Mouse (Mus musculus): ENCODE results near the gene Fank1. TPM values are rescaled to one million over a fixed set of nuclear protein-coding genes. Genes with fewer than 3 reads are reported as not detected.

Fank1 gene
- polyA plus RNA-seq, 1 experiment, result 0.09 TPM

- no peak overlapping the region for H3K27ac ChIP-seq (ENCODE audit: insufficient read depth, low read depth, low read length)
- no peak overlapping the region for H3K4me3 ChIP-seq (ENCODE audit: insufficient read depth, low read depth, low read length)
- H3K4me1 ChIP-seq (ENCODE audit: control insufficient read depth, insufficient read depth, low read length), result no peaks in the 10 kb centered on the region
- H3K27me3 ChIP-seq (replicated peaks; ENCODE audit: control insufficient read depth, insufficient read depth, low read length), result no peaks in the 10 kb centered on the region
- 91% methylated on average over 3 of the region's 3 CpGs for WGBS
- no peaks in the 10 kb centered on the region for H3K36me3 ChIP-seq (ENCODE audit: control insufficient read depth, insufficient read depth, low read length)
- no peak for TF ChIP-seq CTCF (conservative IDR thresholded peaks at IDR 0.05; ENCODE audit: insufficient read depth, insufficient read length, low read depth, low read length)
- no peak for TF ChIP-seq POLR2A (IDR thresholded peaks at IDR 0.05; ENCODE audit: low read depth, low read length)
- DNase-seq, result no peak
Observed at GRCm38 (mm10) chr7:133911881-133912280, 135.2 kb downstream of the Fank1 start.

- H3K27me3 ChIP-seq (replicated peaks; ENCODE audit: control insufficient read depth, insufficient read depth, low read length), result no peaks in the 10 kb centered on the region
- no peak overlapping the region for H3K4me3 ChIP-seq (ENCODE audit: insufficient read depth, low read depth, low read length)
- DNase-seq, result no peak
- WGBS, result 88% methylated on average over 9 of the region's 9 CpGs
- no peaks in the 10 kb centered on the region for H3K4me1 ChIP-seq (ENCODE audit: control insufficient read depth, insufficient read depth, low read length)
- H3K27ac ChIP-seq (ENCODE audit: insufficient read depth, low read depth, low read length), result no peak overlapping the region
- no peaks in the 10 kb centered on the region for H3K36me3 ChIP-seq (ENCODE audit: control insufficient read depth, insufficient read depth, low read length)
- TF ChIP-seq CTCF (conservative IDR thresholded peaks at IDR 0.05; ENCODE audit: insufficient read depth, insufficient read length, low read depth, low read length), result no peak
- TF ChIP-seq POLR2A (IDR thresholded peaks at IDR 0.05; ENCODE audit: low read depth, low read length), result no peak
Observed at GRCm38 (mm10) chr7:133916230-133916629, 139.6 kb downstream of the Fank1 start.

GRCm38 (mm10) chr7:133919306-133919705, 142.6 kb downstream of the Fank1 start:
- Histone ChIP-seq H3K4me3 (ENCODE audit: insufficient read depth, low read depth, low read length) (no peak overlapping the region), H3K36me3 (ENCODE audit: control insufficient read depth, insufficient read depth, low read length) (no peaks in the 10 kb centered on the region), H3K27me3 (replicated peaks; ENCODE audit: control insufficient read depth, insufficient read depth, low read length) (no peaks in the 10 kb centered on the region), H3K27ac (ENCODE audit: insufficient read depth, low read depth, low read length) (no peak overlapping the region), H3K4me1 (ENCODE audit: control insufficient read depth, insufficient read depth, low read length) (no peaks in the 10 kb centered on the region)
- TF ChIP-seq POLR2A (IDR thresholded peaks at IDR 0.05; ENCODE audit: low read depth, low read length) (no peak), CTCF (conservative IDR thresholded peaks at IDR 0.05; ENCODE audit: insufficient read depth, insufficient read length, low read depth, low read length) (no peak)
- no peak for DNase-seq
- WGBS, result 68% methylated on average over 5 of the region's 5 CpGs

- TF ChIP-seq CTCF (conservative IDR thresholded peaks at IDR 0.05; ENCODE audit: insufficient read depth, insufficient read length, low read depth, low read length) (no peak), POLR2A (IDR thresholded peaks at IDR 0.05; ENCODE audit: low read depth, low read length) (no peak)
- Histone ChIP-seq H3K27me3 (replicated peaks; ENCODE audit: control insufficient read depth, insufficient read depth, low read length) (no peaks in the 10 kb centered on the region), H3K27ac (ENCODE audit: insufficient read depth, low read depth, low read length) (no peak overlapping the region), H3K36me3 (ENCODE audit: control insufficient read depth, insufficient read depth, low read length) (no peaks in the 10 kb centered on the region), H3K4me3 (ENCODE audit: insufficient read depth, low read depth, low read length) (no peak overlapping the region), H3K4me1 (ENCODE audit: control insufficient read depth, insufficient read depth, low read length) (no peaks in the 10 kb centered on the region)
- DNase-seq, result peak; percentile 29
- WGBS, result 81% methylated on average over 5 of the region's 5 CpGs
Observed at GRCm38 (mm10) chr7:133919918-133920317, 143.3 kb downstream of the Fank1 start.

- Histone ChIP-seq H3K4me1 (ENCODE audit: control insufficient read depth, insufficient read depth, low read length) (0 out of 2 replicates have a peak, but pooled peaks cover under 1% of the 10 kb centered on the region), H3K4me3 (ENCODE audit: insufficient read depth, low read depth, low read length) (no peak overlapping the region), H3K36me3 (ENCODE audit: control insufficient read depth, insufficient read depth, low read length) (no peaks in the 10 kb centered on the region), H3K27ac (ENCODE audit: insufficient read depth, low read depth, low read length) (no peak overlapping the region), H3K27me3 (replicated peaks; ENCODE audit: control insufficient read depth, insufficient read depth, low read length) (no peaks in the 10 kb centered on the region)
- no peak for DNase-seq
- WGBS, result 85% methylated on average over 7 of the region's 7 CpGs
- TF ChIP-seq POLR2A (IDR thresholded peaks at IDR 0.05; ENCODE audit: low read depth, low read length) (no peak), CTCF (conservative IDR thresholded peaks at IDR 0.05; ENCODE audit: insufficient read depth, insufficient read length, low read depth, low read length) (no peak)
Observed at GRCm38 (mm10) chr7:133920724-133921123, 144.1 kb downstream of the Fank1 start.

- WGBS, result 92% methylated on average over 4 of the region's 4 CpGs
- TF ChIP-seq POLR2A (IDR thresholded peaks at IDR 0.05; ENCODE audit: low read depth, low read length) (no peak), CTCF (conservative IDR thresholded peaks at IDR 0.05; ENCODE audit: insufficient read depth, insufficient read length, low read depth, low read length) (no peak)
- Histone ChIP-seq H3K36me3 (ENCODE audit: control insufficient read depth, insufficient read depth, low read length) (no peaks in the 10 kb centered on the region), H3K27ac (ENCODE audit: insufficient read depth, low read depth, low read length) (no peak overlapping the region), H3K4me1 (ENCODE audit: control insufficient read depth, insufficient read depth, low read length) (0 out of 2 replicates have a peak, but pooled peaks cover 3% of the 10 kb centered on the region), H3K27me3 (replicated peaks; ENCODE audit: control insufficient read depth, insufficient read depth, low read length) (no peaks in the 10 kb centered on the region), H3K4me3 (ENCODE audit: insufficient read depth, low read depth, low read length) (no peak overlapping the region)
- no peak for DNase-seq
Observed at GRCm38 (mm10) chr7:133921291-133921690, 144.6 kb downstream of the Fank1 start.

GRCm38 (mm10) chr7:133923994-133924393, 147.3 kb downstream of the Fank1 start:
- Histone ChIP-seq H3K36me3 (ENCODE audit: control insufficient read depth, insufficient read depth, low read length) (no peaks in the 10 kb centered on the region), H3K27me3 (replicated peaks; ENCODE audit: control insufficient read depth, insufficient read depth, low read length) (no peaks in the 10 kb centered on the region), H3K27ac (ENCODE audit: insufficient read depth, low read depth, low read length) (no peak overlapping the region), H3K4me1 (ENCODE audit: control insufficient read depth, insufficient read depth, low read length) (0 out of 2 replicates have a peak, but pooled peaks cover 3% of the 10 kb centered on the region), H3K4me3 (ENCODE audit: insufficient read depth, low read depth, low read length) (no peak overlapping the region)
- 64% methylated on average over 6 of the region's 6 CpGs for WGBS
- TF ChIP-seq POLR2A (IDR thresholded peaks at IDR 0.05; ENCODE audit: low read depth, low read length) (no peak), CTCF (conservative IDR thresholded peaks at IDR 0.05; ENCODE audit: insufficient read depth, insufficient read length, low read depth, low read length) (no peak)
- DNase-seq, result no peak
